Mouse (Mus musculus) hindbrain, postnatal 0 days (tissue): Measurements from ENCODE around the gene Vwa2. TPM values are rescaled to one million over a fixed set of nuclear protein-coding genes. Genes with fewer than 3 reads are reported as not detected.
A peak's percentile ranks its signal among the peaks of the same experiment; 100 is the strongest.

Experiments used
- ATAC-seq: fragments of 200-750 bp; cut with Nextera tagmentation; 2 replicates; pipeline ENCODE4 v1.8.0; 2017; ENCODE audit warnings: mild to moderate bottlenecking, moderate TSS enrichment, moderate library complexity
- DNase-seq: peaks from one replicate; pipeline ENCODE4 v3.0.0-alpha.2; 2015; ENCODE audit warnings: low spot score
- H3K27ac ChIP-seq: fragments of 300-500 bp; sonication (generic); 2 replicates; pipeline ENCODE4 v1.5.1; 2014; ENCODE audit warnings: mild to moderate bottlenecking
- H3K27me3 ChIP-seq: fragments of 300-500 bp; sonication (generic); 2 replicates; pipeline ENCODE4 v1.6.1; 2014; ENCODE audit warnings: low read length, mixed read lengths; ENCODE audit not compliant: insufficient read depth
- H3K36me3 ChIP-seq: fragments of 300-500 bp; sonication (generic); 2 replicates; pipeline ENCODE4 v1.6.1; 2014; ENCODE audit warnings: low read length, mixed read lengths; ENCODE audit not compliant: insufficient read depth
- H3K4me1 ChIP-seq: fragments of 300-500 bp; sonication (generic); 2 replicates; pipeline ENCODE4 v1.6.1; 2014; ENCODE audit warnings: antibody characterized with exemption, low read length, mixed read lengths; ENCODE audit not compliant: insufficient read depth
- H3K4me2 ChIP-seq: fragments of 300-500 bp; sonication (generic); 2 replicates; pipeline ENCODE4 v1.6.1; 2014; ENCODE audit warnings: low read depth, mild to moderate bottlenecking, low read length, moderate library complexity, mixed read lengths
- H3K4me3 ChIP-seq: fragments of 300-500 bp; sonication (generic); 2 replicates; pipeline ENCODE4 v1.5.1; 2014; ENCODE audit warnings: low read length
- H3K9ac ChIP-seq: fragments of 300-500 bp; sonication (generic); replicated peaks from 2 replicates; pipeline ENCODE4 v1.6.1; 2014; ENCODE audit warnings: mild to moderate bottlenecking, low read length, moderate library complexity, mixed read lengths
- H3K9me3 ChIP-seq: fragments of 300-500 bp; sonication (generic); 2 replicates; pipeline ENCODE4 v1.6.1; 2016; ENCODE audit warnings: low read length, mixed read lengths
- CTCF ChIP-seq: IDR thresholded peaks from 2 replicates; pipeline ENCODE4 v1.5.1; 2016; ENCODE audit warnings: antibody characterized with exemption, control low read depth, low read depth
- WGBS: fragments of 180-500 bp; shearing (Covaris S2); extraction: QIAGEN DNeasy Blood & Tissue Kit; methylation state at CpG from one replicate; pipeline ENCODE4 v1.1.7; 2014; 5-methylcytosine and 5-hydroxymethylcytosine counted together
- polyA plus RNA-seq: library from polyadenylated mRNA; unstranded; fragments of >200 nt; fragmentation: Nextera tagmentation; extraction: Ambion mirVana; gene quantifications from 2 replicates; pipeline ENCODE4 v1.2.1, GENCODE M21; 2015
- total RNA-seq: library from RNA; depleted of rRNA; stranded (reverse); fragments of >200 nt; gene quantifications from 2 replicates; pipeline ENCODE4 v1.2.3, GENCODE M21; 2014

The Vwa2 gene
- total and polyA plus RNA-seq, 2 experiments from 2014 or later = 0.64 to 1.6 TPM

GRCm38 (mm10) chr19:56877364-56877763 is 3.3 kb downstream of the Vwa2 start:
- no peak overlapping the region for H3K4me2 ChIP-seq
- no peaks in the 10 kb centered on the region for H3K9me3 ChIP-seq
- peak; percentile 39 for DNase-seq
- H3K9ac ChIP-seq = no peak overlapping the region
- no peaks in the 10 kb centered on the region for H3K36me3 ChIP-seq
- peaks cover 31% of the 10 kb centered on the region for H3K27me3 ChIP-seq
- H3K27ac ChIP-seq = no peak overlapping the region
- no peak for TF ChIP-seq CTCF
- peaks cover 6% of the 10 kb centered on the region; the same call in 1 of the 2 replicates for H3K4me1 ChIP-seq
- 47% methylated on average over 6 of the region's 6 CpGs for WGBS
- no peak overlapping the region for H3K4me3 ChIP-seq
- ATAC-seq = peak; percentile 51; the same call in 1 of the 2 replicates

DNA sequence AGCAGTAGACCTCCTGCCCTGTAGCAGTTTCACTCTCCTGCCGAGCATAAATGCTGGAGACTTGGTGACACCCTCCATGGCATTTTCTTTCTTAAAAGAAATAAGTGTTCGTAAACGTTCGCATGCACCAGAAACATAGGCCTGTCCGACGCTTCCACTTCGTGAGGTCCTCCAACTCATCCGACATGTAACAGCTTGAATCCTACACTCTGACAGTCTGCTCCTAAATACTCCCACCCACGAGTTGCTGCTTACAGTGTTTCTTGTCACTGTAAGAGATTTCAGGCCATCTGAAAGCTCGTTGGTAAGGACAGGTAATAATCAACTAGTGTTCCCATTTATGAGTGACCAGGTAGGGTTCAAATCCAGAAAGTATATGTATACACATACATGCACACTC is 13.8 kb downstream of the Vwa2 start:
- no peaks in the 10 kb centered on the region for H3K9me3 ChIP-seq
- no peaks in the 10 kb centered on the region for H3K27me3 ChIP-seq
- no peak overlapping the region for H3K27ac ChIP-seq
- no peak for ATAC-seq
- no peak overlapping the region for H3K9ac ChIP-seq
- no peaks in the 10 kb centered on the region for H3K36me3 ChIP-seq
- no peaks in the 10 kb centered on the region for H3K4me1 ChIP-seq
- 84% methylated on average over 10 of the region's 10 CpGs for WGBS
- no peak for TF ChIP-seq CTCF
- H3K4me2 ChIP-seq = no peak overlapping the region
- H3K4me3 ChIP-seq = no peak overlapping the region
- no peak for DNase-seq

- no peak for ATAC-seq
- WGBS = 57% methylated on average over 5 of the region's 5 CpGs
- H3K27ac ChIP-seq = no peak overlapping the region
- H3K9me3 ChIP-seq = no peaks in the 10 kb centered on the region
- no peak for TF ChIP-seq CTCF
- no peaks in the 10 kb centered on the region for H3K27me3 ChIP-seq
- no peaks in the 10 kb centered on the region for H3K4me1 ChIP-seq
- H3K4me3 ChIP-seq = no peak overlapping the region
- no peaks in the 10 kb centered on the region for H3K36me3 ChIP-seq
- no peak overlapping the region for H3K9ac ChIP-seq
- no peak for DNase-seq
- H3K4me2 ChIP-seq = no peak overlapping the region
Measured at GRCm38 (mm10) chr19:56888654-56889053, 14.6 kb downstream of the Vwa2 start.

GRCm38 (mm10) chr19:56891438-56891837 is 17.4 kb downstream of the Vwa2 start:
- Histone ChIP-seq H3K36me3 (no peaks in the 10 kb centered on the region), H3K27ac (no peak overlapping the region), H3K4me1 (no peaks in the 10 kb centered on the region), H3K9ac (no peak overlapping the region), H3K27me3 (no peaks in the 10 kb centered on the region), H3K9me3 (no peaks in the 10 kb centered on the region), H3K4me3 (no peak overlapping the region), H3K4me2 (no peak overlapping the region)
- no peak for ATAC-seq
- 49% methylated on average over 2 of the region's 2 CpGs for WGBS
- no peak for DNase-seq
- TF ChIP-seq CTCF = no peak

GRCm38 (mm10) chr19:56892586-56892985 is 18.5 kb downstream of the Vwa2 start:
- Histone ChIP-seq H3K4me2 (no peak overlapping the region), H3K9ac (no peak overlapping the region), H3K27ac (no peak overlapping the region), H3K27me3 (no peaks in the 10 kb centered on the region), H3K4me3 (no peak overlapping the region), H3K9me3 (no peaks in the 10 kb centered on the region), H3K4me1 (no peaks in the 10 kb centered on the region), H3K36me3 (no peaks in the 10 kb centered on the region)
- 63% methylated on average over 5 of the region's 5 CpGs for WGBS
- ATAC-seq (no peak), DNase-seq (peak; percentile 24)
- TF ChIP-seq CTCF = no peak

DNA sequence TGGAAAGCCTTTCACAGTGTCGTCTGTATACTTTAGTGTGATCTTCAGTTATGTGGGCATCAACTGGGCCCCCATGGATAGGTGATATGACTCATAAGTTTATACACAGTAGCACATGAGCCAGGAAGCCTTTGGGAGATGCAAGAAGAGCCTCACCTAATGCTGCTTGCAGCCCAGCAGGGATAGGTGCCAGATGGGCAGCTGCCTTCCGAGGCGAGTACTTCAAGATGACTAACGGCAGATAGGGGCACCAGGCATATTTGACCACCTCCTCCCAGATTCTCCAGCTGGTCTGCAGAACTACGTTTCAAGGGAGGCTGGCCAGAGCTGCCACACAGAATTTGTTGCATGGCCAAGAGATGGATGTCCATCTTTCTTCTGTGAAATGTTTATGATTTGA is 19.3 kb downstream of the Vwa2 start:
- ATAC-seq (no peak), DNase-seq (no peak)
- Histone ChIP-seq H3K4me3 (no peak overlapping the region), H3K4me2 (no peak overlapping the region), H3K4me1 (no peaks in the 10 kb centered on the region), H3K9me3 (no peaks in the 10 kb centered on the region), H3K36me3 (no peaks in the 10 kb centered on the region), H3K27ac (no peak overlapping the region), H3K27me3 (no peaks in the 10 kb centered on the region), H3K9ac (no peak overlapping the region)
- 74% methylated on average over 5 of the region's 5 CpGs for WGBS
- no peak for TF ChIP-seq CTCF

GRCm38 (mm10) chr19:56897654-56898053 is 23.6 kb downstream of the Vwa2 start:
- Histone ChIP-seq H3K36me3 (no peaks in the 10 kb centered on the region), H3K9me3 (no peaks in the 10 kb centered on the region), H3K4me3 (no peak overlapping the region), H3K4me2 (no peak overlapping the region), H3K27me3 (no peaks in the 10 kb centered on the region), H3K4me1 (no peaks in the 10 kb centered on the region), H3K27ac (no peak overlapping the region), H3K9ac (no peak overlapping the region)
- DNase-seq = no peak
- TF ChIP-seq CTCF = no peak
- ATAC-seq = no peak
- 76% methylated on average over 16 of the region's 16 CpGs for WGBS
